Mouse (Mus musculus) lung, postnatal 14 days (tissue): ENCODE data around the gene Iqschfp.

Source experiments
- DNase-seq: peaks from one replicate; pipeline ENCODE4 v3.0.0; 2021

Gene Iqschfp

GRCm38 (mm10) chr3:68616363-68616762, 724.3 kb downstream of the Iqschfp start:
- DNase-seq = no peak

GRCm38 (mm10) chr3:68617708-68618107, 725.7 kb downstream of the Iqschfp start:
- DNase-seq = no peak

- no peak for DNase-seq
Measured at GRCm38 (mm10) chr3:68619097-68619496, 727.1 kb downstream of the Iqschfp start.

- no peak for DNase-seq
Measured at GRCm38 (mm10) chr3:68621971-68622370, 729.9 kb downstream of the Iqschfp start.

GRCm38 (mm10) chr3:68623036-68623435, 731.0 kb downstream of the Iqschfp start:
- DNase-seq = no peak

- no peak for DNase-seq
Measured at GRCm38 (mm10) chr3:68624471-68624870, 732.4 kb downstream of the Iqschfp start.

GRCm38 (mm10) chr3:68630261-68630660, 738.2 kb downstream of the Iqschfp start:
- DNase-seq = no peak

GRCm38 (mm10) chr3:68630821-68631220, 738.8 kb downstream of the Iqschfp start:
- no peak for DNase-seq

GRCm38 (mm10) chr3:68632714-68633113, 740.7 kb downstream of the Iqschfp start:
- DNase-seq = no peak

- DNase-seq = no peak
Measured at GRCm38 (mm10) chr3:68633577-68633976, 741.5 kb downstream of the Iqschfp start.

GRCm38 (mm10) chr3:68637960-68638359, 745.9 kb downstream of the Iqschfp start:
- DNase-seq = no peak

- no peak for DNase-seq
Measured at GRCm38 (mm10) chr3:68638703-68639102, 746.7 kb downstream of the Iqschfp start.

- DNase-seq = no peak
Measured at GRCm38 (mm10) chr3:68642935-68643334, 750.9 kb downstream of the Iqschfp start.

- DNase-seq = peak; percentile 38
Measured at GRCm38 (mm10) chr3:68646387-68647130, 754.5 kb downstream of the Iqschfp start.

- DNase-seq = no peak
Measured at GRCm38 (mm10) chr3:68647282-68647681, 755.2 kb downstream of the Iqschfp start.

GRCm38 (mm10) chr3:68650251-68650650, 758.2 kb downstream of the Iqschfp start:
- no peak for DNase-seq

GRCm38 (mm10) chr3:68656607-68657352, 764.7 kb downstream of the Iqschfp start:
- DNase-seq = no peak

GRCm38 (mm10) chr3:68657589-68658245, 765.7 kb downstream of the Iqschfp start:
- DNase-seq = no peak

- DNase-seq = no peak
Measured at GRCm38 (mm10) chr3:68659996-68660395, 768.0 kb downstream of the Iqschfp start.

GRCm38 (mm10) chr3:68660538-68660937, 768.5 kb downstream of the Iqschfp start:
- no peak for DNase-seq

- DNase-seq = no peak
Measured at GRCm38 (mm10) chr3:68662386-68662785, 770.4 kb downstream of the Iqschfp start.

- DNase-seq = no peak
Measured at GRCm38 (mm10) chr3:68664337-68664736, 772.3 kb downstream of the Iqschfp start.

GRCm38 (mm10) chr3:68666377-68666776, 774.3 kb downstream of the Iqschfp start:
- DNase-seq = no peak

- DNase-seq = no peak
Measured at GRCm38 (mm10) chr3:68667852-68668251, 775.8 kb downstream of the Iqschfp start.
